Mouse (Mus musculus): ENCODE data around the gene Pam16.

- TF ChIP-seq CTCF (IDR thresholded peaks at IDR 0.05; ENCODE audit: borderline replicate concordance, control insufficient read depth, extremely low read depth, insufficient read depth, low read length, poor library complexity), result no peak
- no peak for TF ChIP-seq POLR2A (IDR thresholded peaks at IDR 0.05; ENCODE audit: control insufficient read depth, extremely low read depth, insufficient read depth, low read length, poor library complexity)
Measured at GRCm38 (mm10) chr16:4654706-4655105, 29.9 kb upstream of the Pam16 start.

Data from thymus, adult 2 months (tissue).